Mouse (Mus musculus) small intestine, adult 2 months (tissue): ENCODE data around the gene Nme9.

Source experiments
- CTCF ChIP-seq: fragments of 200-500 bp; IDR thresholded peaks from 2 replicates; pipeline ENCODE4 v1.5.1; 2012; ENCODE audit warnings: low read depth, mild to moderate bottlenecking, control low read depth, inconsistent platforms, low read length, moderate library complexity, mixed read lengths; ENCODE audit not compliant: insufficient replicate concordance, insufficient read length; ENCODE audit errors: extremely low read depth
- POLR2A ChIP-seq: fragments of 200-500 bp; IDR thresholded peaks from 2 replicates; pipeline ENCODE4 v1.6.1; 2012; ENCODE audit warnings: low read depth, mild to moderate bottlenecking, control low read depth, inconsistent platforms, low read length, moderate library complexity

DNA sequence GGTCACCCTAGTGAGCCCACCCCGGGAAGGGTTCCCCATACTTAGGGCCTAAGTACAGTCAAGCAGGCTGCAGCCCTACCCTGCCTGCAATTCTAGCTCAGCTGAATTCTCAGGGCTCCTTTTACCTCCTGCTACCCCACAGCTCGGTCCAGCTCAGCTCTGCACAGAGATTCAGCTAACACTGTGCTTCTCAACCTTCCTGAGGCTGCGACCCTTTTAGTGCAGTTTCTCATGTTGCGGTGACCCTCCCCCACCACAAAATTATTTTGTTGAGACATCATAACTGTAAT, 26.8 kb upstream of the Nme9 start:
- TF ChIP-seq CTCF (no peak), POLR2A (no peak)
